Mouse (Mus musculus) lung, embryonic 16.5 days (tissue): ENCODE data around the gene Cd80. TPM values are rescaled to one million over a fixed set of nuclear protein-coding genes. Genes with fewer than 3 reads are reported as not detected.

Source experiments
- ATAC-seq: fragments of 200-750 bp; cut with Nextera tagmentation; 2 replicates; pipeline ENCODE4 v1.8.0; 2017; ENCODE audit warnings: low read depth, mild to moderate bottlenecking, moderate library complexity
- H3K27ac ChIP-seq: fragments of 300-500 bp; sonication (generic); 2 replicates; pipeline ENCODE4 v1.5.1; 2014; ENCODE audit warnings: mild to moderate bottlenecking, control low read depth, low read length
- H3K27me3 ChIP-seq: fragments of 300-500 bp; sonication (generic); 2 replicates; pipeline ENCODE4 v1.6.1; 2014; ENCODE audit warnings: low read depth, low read length, mixed read lengths; ENCODE audit not compliant: control insufficient read depth, insufficient read depth
- H3K36me3 ChIP-seq: fragments of 300-500 bp; sonication (generic); 2 replicates; pipeline ENCODE4 v1.6.1; 2014; ENCODE audit warnings: low read length; ENCODE audit not compliant: control insufficient read depth, insufficient read depth
- H3K4me1 ChIP-seq: fragments of 300-500 bp; sonication (generic); replicated peaks from 2 replicates; pipeline ENCODE4 v1.6.1; 2014; ENCODE audit warnings: low read length, mixed read lengths; ENCODE audit not compliant: control insufficient read depth, insufficient read depth
- H3K4me2 ChIP-seq: fragments of 300-500 bp; sonication (generic); 2 replicates; pipeline ENCODE4 v1.6.1; 2014; ENCODE audit warnings: low read depth, low read length, control low read depth
- H3K4me3 ChIP-seq: fragments of 300-500 bp; sonication (generic); 2 replicates; pipeline ENCODE4 v1.5.1; 2014; ENCODE audit warnings: mild to moderate bottlenecking, low read length, control low read depth
- H3K9ac ChIP-seq: fragments of 300-500 bp; sonication (generic); 2 replicates; pipeline ENCODE4 v1.6.1; 2014; ENCODE audit warnings: low read length, control low read depth
- H3K9me3 ChIP-seq: fragments of 300-500 bp; sonication (generic); 2 replicates; pipeline ENCODE4 v1.6.1; 2016; ENCODE audit warnings: low read length; ENCODE audit not compliant: control insufficient read depth
- WGBS: fragments of 180-500 bp; shearing (Covaris S2); extraction: QIAGEN DNeasy Blood & Tissue Kit; methylation state at CpG from one replicate; pipeline ENCODE4 v1.1.7; 2014; 5-methylcytosine and 5-hydroxymethylcytosine counted together
- polyA plus RNA-seq: library from polyadenylated mRNA; unstranded; fragments of >200 nt; fragmentation: Nextera tagmentation; extraction: Ambion mirVana; gene quantifications from 2 replicates; pipeline ENCODE4 v1.2.1, GENCODE M21; 2015

Cd80 gene
- polyA plus RNA-seq, 1 experiment from 2014 or later: 0.25 TPM

GRCm38 (mm10) chr16:38467091-38467916 is 11.9 kb downstream of the Cd80 start:
- Histone ChIP-seq H3K4me3 (no peak overlapping the region), H3K9me3 (no peaks in the 10 kb centered on the region), H3K4me1 (no peaks in the 10 kb centered on the region), H3K9ac (no peak overlapping the region), H3K4me2 (no peak overlapping the region), H3K27ac (no peak overlapping the region), H3K36me3 (no peaks in the 10 kb centered on the region), H3K27me3 (no peaks in the 10 kb centered on the region)
- WGBS: 77% methylated on average over 13 of the region's 13 CpGs
- no peak for ATAC-seq

GRCm38 (mm10) chr16:38467917-38468705 is 12.8 kb downstream of the Cd80 start:
- Histone ChIP-seq H3K4me3 (no peak overlapping the region), H3K4me1 (no peaks in the 10 kb centered on the region), H3K36me3 (no peaks in the 10 kb centered on the region), H3K9me3 (no peaks in the 10 kb centered on the region), H3K9ac (no peak overlapping the region), H3K27me3 (no peaks in the 10 kb centered on the region), H3K4me2 (no peak overlapping the region), H3K27ac (no peak overlapping the region)
- 68% methylated on average over 8 of the region's 8 CpGs for WGBS
- no peak for ATAC-seq

GRCm38 (mm10) chr16:38468706-38469018 is 13.3 kb downstream of the Cd80 start:
- no peaks in the 10 kb centered on the region for H3K36me3 ChIP-seq
- H3K4me3 ChIP-seq: no peak overlapping the region
- 27% methylated on average over 3 of the region's 3 CpGs for WGBS
- H3K4me1 ChIP-seq: no peaks in the 10 kb centered on the region
- no peaks in the 10 kb centered on the region for H3K27me3 ChIP-seq
- H3K27ac ChIP-seq: no peak overlapping the region
- no peak overlapping the region for H3K4me2 ChIP-seq
- ATAC-seq: no peak
- H3K9ac ChIP-seq: no peak overlapping the region
- H3K9me3 ChIP-seq: no peaks in the 10 kb centered on the region

GRCm38 (mm10) chr16:38469437-38469836 is 14.1 kb downstream of the Cd80 start:
- no peaks in the 10 kb centered on the region for H3K9me3 ChIP-seq
- no peaks in the 10 kb centered on the region for H3K27me3 ChIP-seq
- H3K9ac ChIP-seq: no peak overlapping the region
- no peak for ATAC-seq
- H3K4me3 ChIP-seq: no peak overlapping the region
- H3K4me1 ChIP-seq: no peaks in the 10 kb centered on the region
- 78% methylated on average over 8 of the region's 8 CpGs for WGBS
- H3K27ac ChIP-seq: no peak overlapping the region
- no peak overlapping the region for H3K4me2 ChIP-seq
- no peaks in the 10 kb centered on the region for H3K36me3 ChIP-seq

- WGBS: 71% methylated on average over 11 of the region's 11 CpGs
Observed at GRCm38 (mm10) chr16:38471697-38472506, 16.5 kb downstream of the Cd80 start.

GRCm38 (mm10) chr16:38472507-38472873 is 17.1 kb downstream of the Cd80 start:
- H3K4me2 ChIP-seq: no peak overlapping the region
- no peaks in the 10 kb centered on the region for H3K27me3 ChIP-seq
- no peaks in the 10 kb centered on the region for H3K9me3 ChIP-seq
- no peak overlapping the region for H3K9ac ChIP-seq
- no peaks in the 10 kb centered on the region for H3K36me3 ChIP-seq
- H3K4me1 ChIP-seq: peaks cover 4% of the 10 kb centered on the region
- WGBS: 84% methylated on average over 5 of the region's 5 CpGs
- no peak overlapping the region for H3K27ac ChIP-seq
- H3K4me3 ChIP-seq: no peak overlapping the region
- no peak for ATAC-seq

More at GRCm38 (mm10) chr16:38471697-38472506, 16.5 kb downstream of the Cd80 start:
- no peaks in the 10 kb centered on the region for H3K9me3 ChIP-seq
- H3K36me3 ChIP-seq: no peaks in the 10 kb centered on the region
- H3K4me1 ChIP-seq: peaks cover 1% of the 10 kb centered on the region
- no peak overlapping the region for H3K4me2 ChIP-seq
- H3K9ac ChIP-seq: no peak overlapping the region
- no peaks in the 10 kb centered on the region for H3K27me3 ChIP-seq
- H3K4me3 ChIP-seq: no peak overlapping the region
- ATAC-seq: no peak
- H3K27ac ChIP-seq: no peak overlapping the region

- Histone ChIP-seq H3K9ac (no peak overlapping the region), H3K4me3 (no peak overlapping the region), H3K4me2 (no peak overlapping the region), H3K4me1 (peaks cover 4% of the 10 kb centered on the region), H3K9me3 (no peaks in the 10 kb centered on the region), H3K27me3 (no peaks in the 10 kb centered on the region), H3K36me3 (no peaks in the 10 kb centered on the region), H3K27ac (no peak overlapping the region)
- WGBS: 83% methylated on average over 5 of the region's 5 CpGs
- no peak for ATAC-seq
Observed at GRCm38 (mm10) chr16:38473661-38474060, 18.3 kb downstream of the Cd80 start.

- no peak overlapping the region for H3K4me2 ChIP-seq
- 90% methylated on average over 9 of the region's 9 CpGs for WGBS
- no peaks in the 10 kb centered on the region for H3K9me3 ChIP-seq
- no peaks in the 10 kb centered on the region for H3K27me3 ChIP-seq
- no peak for ATAC-seq
- no peak overlapping the region for H3K4me3 ChIP-seq
- H3K4me1 ChIP-seq: peaks cover 4% of the 10 kb centered on the region
- no peak overlapping the region for H3K9ac ChIP-seq
- H3K27ac ChIP-seq: no peak overlapping the region
- no peaks in the 10 kb centered on the region for H3K36me3 ChIP-seq
Observed at GRCm38 (mm10) chr16:38474677-38475286, 19.4 kb downstream of the Cd80 start.
